Mouse (Mus musculus): ENCODE results near the gene Rhbdd2. TPM values are rescaled to one million over a fixed set of nuclear protein-coding genes. Genes with fewer than 3 reads are reported as not detected.

The Rhbdd2 gene
- polyA plus RNA-seq, 3 experiments from 2014 or later = 17.8 to 27.3 (median 26.2) TPM

DNA sequence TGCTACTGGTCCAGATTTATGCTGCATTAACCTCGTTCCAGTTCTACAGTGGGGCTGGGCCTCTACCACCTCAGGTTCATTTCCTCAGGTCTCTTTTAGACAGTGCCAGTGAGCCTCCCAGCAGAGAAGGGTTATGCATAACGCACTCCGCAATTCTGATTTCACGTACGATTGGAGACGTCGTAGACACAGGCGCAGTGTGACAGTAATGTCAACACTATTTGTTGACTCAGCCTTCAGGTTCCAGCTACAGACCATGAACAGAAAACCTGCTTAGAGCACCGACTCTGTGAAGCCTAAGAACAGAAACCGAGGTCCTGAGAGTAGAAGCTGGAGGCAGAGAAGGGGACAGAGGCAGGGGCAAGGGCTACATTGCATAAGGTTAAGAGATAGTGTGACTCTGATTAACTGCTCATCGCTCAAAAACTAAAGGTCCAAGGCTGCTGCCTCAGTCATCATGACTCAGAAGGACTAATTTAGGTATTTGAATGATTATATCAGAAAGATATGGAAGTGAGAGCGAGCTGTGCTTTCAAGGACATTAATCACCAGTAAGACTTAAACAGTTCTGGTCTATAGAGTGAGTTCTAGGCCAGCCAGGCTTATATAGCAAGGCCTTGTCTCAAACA lies 50.6 kb downstream of the Rhbdd2 start:
- ATAC-seq = no peak

DNA sequence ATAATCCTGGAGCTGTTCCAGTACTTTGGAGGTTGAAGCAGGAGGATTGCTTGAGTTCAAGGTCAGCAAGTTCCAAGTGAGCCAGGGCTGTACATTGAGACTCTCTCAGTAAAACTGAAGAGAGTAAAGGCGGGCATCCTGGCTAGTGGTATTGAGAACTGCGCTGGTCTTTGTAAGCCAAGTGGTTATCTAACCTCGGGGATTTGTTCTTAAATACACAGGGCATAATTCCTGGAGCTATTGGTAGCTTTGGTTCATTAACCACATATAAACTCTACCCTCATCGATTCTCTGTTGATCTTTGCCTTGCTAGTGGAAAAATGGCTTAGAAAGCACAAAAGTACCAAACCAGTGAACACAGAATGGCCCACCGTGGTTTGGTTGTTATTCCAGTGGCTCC lies 58.0 kb downstream of the Rhbdd2 start:
- no peak for ATAC-seq

DNA sequence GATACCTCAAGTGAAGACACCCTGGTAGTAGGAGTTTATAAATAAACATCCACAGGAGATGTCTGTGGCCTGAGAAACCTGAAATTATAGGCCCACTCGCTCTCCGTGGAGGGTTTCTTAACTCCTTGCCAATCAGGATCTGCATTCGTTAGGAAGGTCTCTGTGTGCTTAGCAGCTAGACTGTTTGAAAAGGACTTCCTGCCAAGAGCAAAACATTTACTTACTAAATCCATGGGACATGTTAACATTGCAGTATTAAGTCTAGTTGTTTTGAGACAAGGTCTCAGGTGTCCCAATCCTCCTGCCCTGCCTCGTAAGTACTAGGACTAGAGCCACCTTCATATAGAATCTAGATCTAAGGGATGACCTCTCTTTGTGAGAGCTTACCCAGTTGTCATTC lies 58.8 kb downstream of the Rhbdd2 start:
- ATAC-seq = no peak

DNA sequence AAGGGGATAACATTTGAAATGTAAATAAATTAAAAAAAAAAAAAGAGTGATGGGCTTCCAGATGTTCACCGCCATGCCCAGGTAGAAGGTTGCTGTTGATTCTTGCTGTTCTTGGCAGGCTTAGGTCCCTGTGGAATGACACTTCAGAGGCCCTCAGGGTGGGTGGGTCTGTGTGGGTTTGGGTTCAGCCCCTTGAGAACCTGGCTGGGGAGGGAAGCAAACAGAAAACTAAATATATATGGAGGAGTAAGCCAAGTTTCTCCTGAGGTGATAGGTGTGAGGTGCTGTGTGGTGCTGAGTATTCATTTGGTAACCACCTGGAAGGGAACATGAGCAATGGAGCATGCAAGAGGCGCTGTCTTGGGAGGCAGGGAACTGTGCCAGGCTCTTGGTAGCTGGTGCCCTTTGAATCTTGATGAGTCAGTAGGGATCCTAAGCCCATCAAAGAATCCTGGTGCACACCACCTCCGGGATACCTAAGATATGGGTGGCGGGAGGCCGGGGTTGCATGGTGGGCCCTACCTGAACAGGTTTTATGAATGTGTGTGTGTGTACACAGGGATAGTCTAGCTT lies 60.9 kb downstream of the Rhbdd2 start:
- ATAC-seq = no peak

DNA sequence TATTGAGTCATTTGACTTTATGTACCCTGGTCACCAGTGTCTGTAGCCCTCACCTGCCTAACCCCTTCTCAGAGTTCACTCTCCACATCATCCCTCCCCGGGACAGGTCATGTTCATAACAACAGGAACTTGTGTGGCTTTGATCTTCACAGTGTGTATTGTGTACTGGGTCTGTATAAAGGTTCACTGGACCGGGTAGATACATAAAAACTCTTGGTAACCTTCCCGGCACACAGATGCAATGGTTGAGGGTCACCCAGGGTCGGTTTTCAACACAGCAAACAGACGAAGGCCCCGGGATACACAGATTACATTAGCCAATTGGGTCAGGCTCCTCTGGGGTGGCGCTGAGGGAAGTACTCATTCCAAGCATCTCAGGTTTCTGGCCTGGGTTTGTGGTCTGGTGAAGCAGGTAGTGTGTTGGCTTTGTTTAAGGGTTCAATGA lies 62.9 kb downstream of the Rhbdd2 start:
- ATAC-seq = no peak

Other genes with a start within 250 kb of the Rhbdd2 start
- 10 to 100 TPM; 13.2 to 18.7 (median 13.7) TPM for gene Pom121, start 238.1 kb upstream of the Rhbdd2 start, polyA plus RNA-seq (2017; shearing (Covaris generic))
- 10 to 100 TPM in 1 of 3 experiments, 1 to 10 TPM in 2; 5.2 to 45.4 (median 6.7) TPM for gene Hip1, start 87.5 kb upstream of the Rhbdd2 start, polyA plus RNA-seq (2017; shearing (Covaris generic))
- gene Ccl26, start 69.0 kb upstream of the Rhbdd2 start, polyA plus RNA-seq (2017; shearing (Covaris generic)) = not detected
- not detected for gene Ccl24, start 59.6 kb upstream of the Rhbdd2 start, polyA plus RNA-seq (2017; shearing (Covaris generic))
- 10 to 100 TPM; 21.7 to 30.1 (median 25.1) TPM for gene Por, start 37.4 kb downstream of the Rhbdd2 start, polyA plus RNA-seq (2017; shearing (Covaris generic))
- 10 to 100 TPM; 31.4 to 58.5 (median 39.4) TPM for gene Tmem120a, start 111.8 kb downstream of the Rhbdd2 start, polyA plus RNA-seq (2017; shearing (Covaris generic))
- gene Styxl1, start 145.8 kb downstream of the Rhbdd2 start, polyA plus RNA-seq (2017; shearing (Covaris generic)) = 1 to 10 TPM in 1 of 3 experiments, under 1 TPM in 1, not detected in 1; 0.68 to 2.6 TPM
- 100 to 1,000 TPM; 604 to 659 (median 643) TPM for gene Mdh2, start 145.9 kb downstream of the Rhbdd2 start, polyA plus RNA-seq (2017; shearing (Covaris generic))
- not detected for gene Srrm3, start 174.3 kb downstream of the Rhbdd2 start, polyA plus RNA-seq (2017; shearing (Covaris generic))

Data from inflammation-experienced regulatory T-cells, adult 6 months (primary cell).